Comparison of ENCODE assay signal across 26 mouse cellular contexts in the genomic region with DNA sequence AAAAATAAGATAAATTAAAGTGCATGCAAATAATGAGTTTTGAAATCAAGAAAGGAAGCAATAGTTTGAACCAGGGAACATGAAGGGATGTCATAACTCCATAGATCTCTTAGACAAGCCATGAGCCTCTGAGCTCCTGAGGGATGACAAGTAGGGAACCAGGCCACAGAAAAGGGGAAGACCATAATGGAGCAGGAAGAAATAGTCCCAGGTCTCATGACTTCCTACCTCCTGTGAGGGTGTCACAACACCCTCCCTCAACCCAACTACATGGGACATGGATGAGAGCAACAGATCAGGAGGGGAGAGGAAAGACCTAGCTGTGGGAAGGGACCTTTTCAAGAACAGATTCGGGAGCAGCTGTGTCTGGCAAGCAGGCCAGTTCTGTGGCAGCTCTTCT. TPM values are rescaled to one million over a fixed set of nuclear protein-coding genes. Genes with fewer than 3 reads are reported as not detected.
"Had no signal": no experiment of that assay in that cellular context is flagged by ENCODE, and none has a peak within 500 bp of the region (broad histone marks: within the 10 kb centered on the region; RNA-seq: fewer than 3 reads in every experiment).

No protein-coding gene starts in this region.

- H3K4me2 ChIP-seq: lung, embryonic 15.5 days; midbrain, embryonic 13.5 days; midbrain, embryonic 15.5 days; neural tube, embryonic 13.5 days; neural tube, embryonic 15.5 days had no signal

- H3K27me3 ChIP-seq: lung, embryonic 15.5 days; midbrain, embryonic 13.5 days; midbrain, embryonic 15.5 days; neural tube, embryonic 13.5 days; neural tube, embryonic 15.5 days had no signal

- H3K4me1 ChIP-seq: lung, embryonic 15.5 days; midbrain, embryonic 10.5 days; midbrain, embryonic 13.5 days; midbrain, embryonic 15.5 days had no signal

- H3K27ac ChIP-seq: lung, embryonic 15.5 days; macrophage; midbrain, embryonic 10.5 days; midbrain, embryonic 13.5 days; midbrain, embryonic 15.5 days; neural tube, embryonic 13.5 days; neural tube, embryonic 15.5 days had no signal

- ATAC-seq: liver, postnatal 0 days; lung, postnatal 0 days; midbrain, embryonic 13.5 days; midbrain, embryonic 15.5 days had no signal

- DNase-seq: liver, postnatal 0 days; lung, adult 2 months; lung, postnatal 14 days; lung, postnatal 36 days; retina, postnatal 1 day; right cerebral cortex, adult 18-20 months; right cerebral cortex, postnatal 25 days; right cerebral cortex, postnatal 4 days; spleen, adult 18-20 months; thymus, adult 18-20 months; thymus, postnatal 14 days; thymus, postnatal 36 days had no signal

- H3K36me3 ChIP-seq: lung, embryonic 15.5 days; midbrain, embryonic 10.5 days; midbrain, embryonic 13.5 days; midbrain, embryonic 15.5 days; neural tube, embryonic 13.5 days; neural tube, embryonic 15.5 days had no signal

- H3K9me3 ChIP-seq: lung, embryonic 15.5 days; midbrain, embryonic 10.5 days; midbrain, embryonic 13.5 days; midbrain, embryonic 15.5 days; neural tube, embryonic 15.5 days had no signal

- H3K9ac ChIP-seq: liver, postnatal 0 days; lung, embryonic 15.5 days; midbrain, embryonic 13.5 days; midbrain, embryonic 15.5 days; neural tube, embryonic 13.5 days; neural tube, embryonic 15.5 days had no signal

- H3K4me3 ChIP-seq: lung, embryonic 15.5 days; midbrain, embryonic 10.5 days; midbrain, embryonic 13.5 days; midbrain, embryonic 15.5 days; myocyte; neural tube, embryonic 13.5 days; neural tube, embryonic 15.5 days had no signal

RNA-seq across cellular contexts. Expression of a gene that starts 16.6 kb away (rescaled TPM):
- total RNA-seq: megakaryocyte, adult 5-6 weeks; megakaryocyte-erythroid progenitor cell, adult 5-6 weeks had no signal
- polyA plus RNA-seq: liver, postnatal 0 days; lung, adult 2 months; lung, embryonic 15.5 days; macrophage; midbrain, embryonic 10.5 days; midbrain, embryonic 13.5 days; midbrain, embryonic 15.5 days; myocyte; neural tube, embryonic 13.5 days; neural tube, embryonic 15.5 days; small intestine, adult 2 months; stomach, embryonic 14.5 days; thymus, postnatal 0 days had no signal
